Mouse (Mus musculus) neural tube, embryonic 11.5 days (tissue): ENCODE data around the gene Muc3a. TPM values are rescaled to one million over a fixed set of nuclear protein-coding genes. Genes with fewer than 3 reads are reported as not detected.

ENCODE experiments used
- ATAC-seq: fragments of 200-750 bp; cut with Nextera tagmentation; 2 replicates; pipeline ENCODE4 v1.8.0; 2017; ENCODE audit warnings: moderate number of reproducible peaks, mild to moderate bottlenecking, moderate TSS enrichment, moderate library complexity; ENCODE audit not compliant: insufficient read depth, low FRiP score, low TSS enrichment
- DNase-seq: peaks from one replicate; pipeline ENCODE4 v3.0.0-alpha.2; 2015; ENCODE audit warnings: low spot score
- H3K27ac ChIP-seq: fragments of 300-500 bp; sonication (generic); 2 replicates; pipeline ENCODE4 v1.5.1; 2014; ENCODE audit warnings: low read depth, mild to moderate bottlenecking, low read length
- H3K27me3 ChIP-seq: fragments of 300-500 bp; sonication (generic); 2 replicates; pipeline ENCODE4 v1.6.1; 2014; ENCODE audit warnings: mild to moderate bottlenecking, low read length, mixed read lengths; ENCODE audit not compliant: control insufficient read depth, insufficient read depth
- H3K36me3 ChIP-seq: fragments of 300-500 bp; sonication (generic); 2 replicates; pipeline ENCODE4 v1.6.1; 2014; ENCODE audit warnings: mild to moderate bottlenecking, low read length, moderate library complexity, mixed read lengths; ENCODE audit not compliant: control insufficient read depth, insufficient read depth
- H3K4me1 ChIP-seq: fragments of 300-500 bp; sonication (generic); 2 replicates; pipeline ENCODE4 v1.6.1; 2014; ENCODE audit warnings: low read length, mixed read lengths; ENCODE audit not compliant: control insufficient read depth, insufficient read depth
- H3K4me2 ChIP-seq: fragments of 300-500 bp; sonication (generic); 2 replicates; pipeline ENCODE4 v1.6.1; 2014; ENCODE audit warnings: low read depth, mild to moderate bottlenecking, moderate library complexity
- H3K4me3 ChIP-seq: fragments of 300-500 bp; sonication (generic); 2 replicates; pipeline ENCODE4 v1.5.1; 2014; ENCODE audit warnings: low read depth, low read length
- H3K9ac ChIP-seq: fragments of 300-500 bp; sonication (generic); 2 replicates; pipeline ENCODE4 v1.6.1; 2014; ENCODE audit warnings: mild to moderate bottlenecking, low read length
- H3K9me3 ChIP-seq: fragments of 300-500 bp; sonication (generic); 2 replicates; pipeline ENCODE4 v1.6.1; 2016; ENCODE audit warnings: low read length; ENCODE audit not compliant: control insufficient read depth
- WGBS: fragments of 180-500 bp; shearing (Covaris S2); extraction: QIAGEN DNeasy Blood & Tissue Kit; methylation state at CpG from one replicate; pipeline ENCODE4 v1.1.7; 2014; 5-methylcytosine and 5-hydroxymethylcytosine counted together
- polyA plus RNA-seq: library from polyadenylated mRNA; unstranded; fragments of >200 nt; fragmentation: Nextera tagmentation; extraction: Ambion mirVana; gene quantifications from 2 replicates; pipeline ENCODE4 v1.2.1, GENCODE M21; 2014

The Muc3a gene
- 0.12 TPM in 2 replicates for polyA plus RNA-seq

DNA sequence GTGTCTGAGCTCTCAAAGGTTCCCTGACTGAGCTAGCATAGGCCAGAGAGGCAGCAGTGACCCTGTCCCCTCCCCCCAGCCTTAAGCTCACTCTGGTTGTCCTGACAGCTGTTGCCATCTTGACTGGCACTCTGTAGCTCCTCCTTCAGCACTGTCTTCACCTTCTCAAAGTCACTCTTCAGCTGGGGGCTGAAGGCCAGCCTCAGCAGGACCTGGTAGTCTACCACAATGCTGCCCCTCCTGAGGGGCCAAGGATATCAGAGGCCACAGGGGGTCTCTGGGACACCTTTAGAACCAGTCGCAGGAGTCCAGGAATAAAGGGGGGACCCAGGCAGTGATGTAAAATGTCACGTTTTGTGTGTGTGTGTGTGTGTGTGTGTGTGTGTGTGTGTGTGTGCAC lies at the start of gene Muc3a:
TSS of gene Muc3a (minus strand) at position 101 of the 400 bp plus-strand sequence.
- no peak for ATAC-seq
- no peak within 1 kb of the TSS for H3K9ac ChIP-seq
- no peak within 1 kb of the TSS for H3K4me3 ChIP-seq
- H3K36me3 ChIP-seq = no peaks in the 10 kb centered on the region
- WGBS = 66% methylated on average over 2 of the region's 2 CpGs
- no peaks in the 10 kb centered on the region for H3K9me3 ChIP-seq
- no peaks in the 10 kb centered on the region for H3K4me1 ChIP-seq
- no peak within 1 kb of the TSS for H3K4me2 ChIP-seq
- no peaks in the 10 kb centered on the region for H3K27me3 ChIP-seq
- H3K27ac ChIP-seq = no peak within 1 kb of the TSS
- DNase-seq = no peak

GRCm38 (mm10) chr5:137211114-137211829 lies 917 bp downstream of the Muc3a start:
- Histone ChIP-seq H3K27ac (no peak overlapping the region), H3K36me3 (no peaks in the 10 kb centered on the region), H3K4me2 (no peak overlapping the region), H3K9me3 (no peaks in the 10 kb centered on the region), H3K9ac (no peak overlapping the region), H3K4me1 (no peaks in the 10 kb centered on the region), H3K4me3 (no peak overlapping the region), H3K27me3 (no peaks in the 10 kb centered on the region)
- DNase-seq (no peak), ATAC-seq (no peak)
- 20% methylated on average over 17 of the region's 17 CpGs for WGBS

DNA sequence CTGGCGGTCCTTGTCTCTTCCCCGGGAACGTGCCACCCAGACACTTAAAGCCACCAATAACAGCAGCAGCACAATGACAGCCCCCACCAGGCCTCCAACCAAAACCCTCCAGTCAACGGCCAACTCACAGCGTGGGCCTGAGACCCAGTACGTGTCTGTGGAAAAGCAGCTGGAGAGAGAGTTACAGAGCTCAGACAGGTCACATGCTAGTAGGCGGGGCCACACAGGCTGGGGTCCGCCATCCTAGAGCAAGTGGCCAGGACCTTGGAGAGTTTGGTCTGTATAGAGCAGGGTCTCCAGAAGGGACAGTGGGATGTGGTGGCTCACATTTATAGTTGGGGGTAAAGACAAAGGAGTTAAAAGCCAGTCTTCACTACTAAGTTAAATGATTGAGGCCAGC lies 1.5 kb downstream of the Muc3a start:
- Histone ChIP-seq H3K4me2 (no peak overlapping the region), H3K4me3 (no peak overlapping the region), H3K36me3 (no peaks in the 10 kb centered on the region), H3K4me1 (no peaks in the 10 kb centered on the region), H3K27me3 (no peaks in the 10 kb centered on the region), H3K27ac (no peak overlapping the region), H3K9me3 (no peaks in the 10 kb centered on the region), H3K9ac (no peak overlapping the region)
- DNase-seq = no peak
- ATAC-seq = no peak
- 67% methylated on average over 8 of the region's 8 CpGs for WGBS

DNA sequence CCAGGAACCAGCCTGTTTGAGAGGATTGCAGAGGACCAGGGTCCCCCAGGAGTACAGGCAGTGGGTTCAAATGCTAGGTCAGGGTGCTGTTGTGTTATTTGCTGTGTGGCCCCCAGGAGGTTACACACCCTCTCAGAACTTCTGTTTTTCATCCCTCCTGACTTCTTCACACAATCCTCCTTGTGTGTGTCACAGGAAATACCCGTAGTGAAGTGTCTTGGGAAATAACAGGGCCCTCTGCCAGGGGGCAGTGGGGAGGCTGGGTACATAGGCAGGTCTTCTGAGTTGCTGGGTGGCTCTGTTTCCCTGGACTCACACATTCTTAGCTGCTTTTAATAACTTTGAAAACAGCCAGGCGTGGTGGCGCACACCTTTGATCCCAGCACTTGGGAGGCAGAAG lies 6.9 kb downstream of the Muc3a start:
- WGBS = 85% methylated on average over 3 of the region's 3 CpGs
- no peak overlapping the region for H3K9ac ChIP-seq
- no peaks in the 10 kb centered on the region for H3K36me3 ChIP-seq
- no peak overlapping the region for H3K4me3 ChIP-seq
- no peaks in the 10 kb centered on the region for H3K9me3 ChIP-seq
- H3K27me3 ChIP-seq = no peaks in the 10 kb centered on the region
- H3K4me1 ChIP-seq = no peaks in the 10 kb centered on the region
- no peak for DNase-seq
- no peak for ATAC-seq
- no peak overlapping the region for H3K27ac ChIP-seq
- H3K4me2 ChIP-seq = no peak overlapping the region

DNA sequence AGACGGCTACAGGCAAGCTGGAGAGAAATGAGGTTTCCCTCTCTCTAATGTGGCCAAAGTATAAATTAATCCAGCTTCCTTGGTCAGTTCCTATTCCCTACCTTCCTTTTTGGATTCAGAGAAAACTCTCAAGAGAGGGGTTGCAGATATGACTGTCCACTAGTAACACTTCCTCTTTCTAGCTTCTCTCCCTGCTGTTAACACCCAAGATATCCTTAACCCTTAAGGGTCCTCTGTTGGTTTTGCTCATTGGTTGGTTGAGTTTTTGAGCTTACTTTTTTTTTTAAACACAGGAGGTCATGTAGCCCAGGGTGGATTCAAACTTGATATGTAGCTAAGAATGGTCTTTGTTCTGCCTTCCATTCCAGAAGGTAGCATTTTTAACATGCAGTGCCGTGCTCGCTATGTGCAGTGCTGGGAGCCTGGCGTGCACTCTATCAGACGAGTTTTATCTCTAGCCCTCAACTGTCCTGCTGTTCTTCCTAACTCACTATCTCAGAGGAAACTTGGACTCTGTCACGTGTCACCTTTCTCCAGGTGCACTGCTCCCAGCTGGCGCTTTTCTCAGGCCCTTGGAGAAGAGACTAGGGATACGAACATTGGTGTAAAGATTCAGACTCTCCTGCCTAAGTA lies 17.6 kb downstream of the Muc3a start:
- DNase-seq = no peak
- WGBS = 83% methylated on average over 8 of the region's 8 CpGs
- Histone ChIP-seq H3K4me3 (no peak overlapping the region), H3K4me1 (no peaks in the 10 kb centered on the region), H3K9me3 (no peaks in the 10 kb centered on the region), H3K27ac (no peak overlapping the region), H3K36me3 (no peaks in the 10 kb centered on the region), H3K27me3 (0 out of 2 replicates have a peak, but pooled peaks cover 2% of the 10 kb centered on the region), H3K4me2 (no peak overlapping the region), H3K9ac (no peak overlapping the region)
- no peak for ATAC-seq

GRCm38 (mm10) chr5:137193279-137193952 lies 18.8 kb downstream of the Muc3a start:
- H3K4me1 ChIP-seq = no peaks in the 10 kb centered on the region
- H3K4me2 ChIP-seq = no peak overlapping the region
- ATAC-seq = no peak
- 28% methylated on average over 8 of the region's 8 CpGs for WGBS
- H3K27ac ChIP-seq = no peak overlapping the region
- H3K36me3 ChIP-seq = no peaks in the 10 kb centered on the region
- H3K27me3 ChIP-seq = 0 out of 2 replicates have a peak, but pooled peaks cover 2% of the 10 kb centered on the region
- DNase-seq = no peak
- H3K9me3 ChIP-seq = no peaks in the 10 kb centered on the region
- no peak overlapping the region for H3K9ac ChIP-seq
- H3K4me3 ChIP-seq = no peak overlapping the region

GRCm38 (mm10) chr5:137189326-137189725 lies 22.9 kb downstream of the Muc3a start:
- peak overlapping the region; percentile 67 for H3K4me2 ChIP-seq
- no peaks in the 10 kb centered on the region for H3K4me1 ChIP-seq
- H3K27ac ChIP-seq = no peak overlapping the region
- 0 out of 2 replicates have a peak, but pooled peaks cover 2% of the 10 kb centered on the region for H3K27me3 ChIP-seq
- H3K4me3 ChIP-seq = peak overlapping the region; percentile 48
- H3K9ac ChIP-seq = peak overlapping the region; percentile 80
- H3K36me3 ChIP-seq = no peaks in the 10 kb centered on the region
- DNase-seq (peak; percentile 53), ATAC-seq (no peak)
- H3K9me3 ChIP-seq = no peaks in the 10 kb centered on the region
- WGBS = 2% methylated on average over 34 of the region's 34 CpGs

DNA sequence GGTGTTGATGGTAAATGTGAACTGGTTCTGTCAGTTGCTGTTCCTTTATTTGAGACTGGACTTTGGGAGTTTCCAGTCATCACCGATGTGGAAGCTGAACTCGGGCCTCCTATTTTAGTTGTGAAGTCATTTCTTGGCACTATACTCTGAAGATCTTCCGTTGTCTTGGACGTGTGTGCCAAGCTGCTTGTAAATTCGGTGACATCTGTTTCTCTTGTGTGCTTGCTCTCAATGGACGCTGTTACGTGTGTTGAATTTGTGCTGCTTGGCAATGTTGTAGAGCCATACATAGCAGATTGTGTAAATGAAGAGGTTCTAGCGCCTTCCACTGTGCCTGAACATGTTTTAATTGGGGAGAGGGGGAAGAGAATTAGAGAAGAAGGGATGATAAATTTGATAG lies 26.8 kb downstream of the Muc3a start:
- H3K9me3 ChIP-seq = no peaks in the 10 kb centered on the region
- H3K4me3 ChIP-seq = no peak overlapping the region
- H3K36me3 ChIP-seq = no peaks in the 10 kb centered on the region
- DNase-seq (no peak), ATAC-seq (no peak)
- H3K27me3 ChIP-seq = 0 out of 2 replicates have a peak, but pooled peaks cover 2% of the 10 kb centered on the region
- H3K27ac ChIP-seq = no peak overlapping the region
- H3K9ac ChIP-seq = no peak overlapping the region
- whole genome bisulfite sequencing = 92% methylated on average over 8 of the region's 8 CpGs
- H3K4me2 ChIP-seq = no peak overlapping the region
- no peaks in the 10 kb centered on the region for H3K4me1 ChIP-seq
